Mouse (Mus musculus) thymus, adult 2 months (tissue): ENCODE data around the gene Fam133b.

Experiments
- CTCF ChIP-seq: fragments of 200-500 bp; IDR thresholded peaks from 2 replicates; pipeline ENCODE4 v1.5.1; 2012; ENCODE audit warnings: mild to moderate bottlenecking, control low read depth, low read length, moderate library complexity, borderline replicate concordance; ENCODE audit not compliant: control insufficient read depth, poor library complexity, insufficient read depth; ENCODE audit errors: extremely low read depth
- POLR2A ChIP-seq: fragments of 200-500 bp; IDR thresholded peaks from 2 replicates; pipeline ENCODE4 v1.6.1; 2012; ENCODE audit warnings: mild to moderate bottlenecking, low read length, control low read depth, moderate library complexity; ENCODE audit not compliant: control insufficient read depth, poor library complexity, insufficient read depth; ENCODE audit errors: extremely low read depth

DNA sequence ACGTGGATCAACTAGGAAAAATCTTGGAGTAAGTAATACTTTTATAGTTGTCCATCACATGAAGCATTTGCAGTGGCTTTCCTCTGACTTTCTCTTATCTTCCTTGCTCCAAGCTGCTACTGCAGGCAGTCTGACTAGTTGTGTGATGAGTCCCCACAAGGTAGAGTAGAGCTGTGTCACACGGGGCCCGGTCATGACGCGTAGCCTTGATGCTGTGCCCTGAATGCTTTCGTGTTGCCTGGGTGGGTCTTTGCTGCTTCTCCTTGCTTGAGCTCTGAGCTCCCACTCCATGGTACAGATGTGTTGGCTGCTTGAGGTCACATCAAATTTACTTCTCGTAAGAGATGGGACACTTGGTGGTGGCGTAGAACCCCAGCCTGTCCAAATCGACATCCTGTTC is 28.2 kb upstream of the Fam133b start:
- TF ChIP-seq CTCF (no peak), POLR2A (no peak)
